Mouse (Mus musculus) liver, embryonic 12.5 days (tissue): ENCODE data around the gene Atg7. TPM values are rescaled to one million over a fixed set of nuclear protein-coding genes. Genes with fewer than 3 reads are reported as not detected.

ENCODE experiments used
- ATAC-seq: fragments of 200-750 bp; cut with Nextera tagmentation; 2 replicates; pipeline ENCODE4 v1.8.0; 2017; ENCODE audit warnings: moderate number of reproducible peaks, mild to moderate bottlenecking, moderate library complexity
- H3K27ac ChIP-seq: fragments of 300-500 bp; sonication (generic); 2 replicates; pipeline ENCODE4 v1.5.1; 2016; ENCODE audit warnings: mild to moderate bottlenecking
- H3K27me3 ChIP-seq: fragments of 300-500 bp; sonication (generic); replicated peaks from 2 replicates; pipeline ENCODE4 v1.6.1; 2016; ENCODE audit warnings: mild to moderate bottlenecking, moderate library complexity
- H3K36me3 ChIP-seq: fragments of 300-500 bp; sonication (generic); 2 replicates; pipeline ENCODE4 v1.6.1; 2016; ENCODE audit warnings: mild to moderate bottlenecking, moderate library complexity
- H3K4me1 ChIP-seq: fragments of 300-500 bp; sonication (generic); 2 replicates; pipeline ENCODE4 v1.6.1; 2016
- H3K4me2 ChIP-seq: fragments of 300-500 bp; sonication (generic); 2 replicates; pipeline ENCODE4 v1.6.1; 2016; ENCODE audit warnings: mild to moderate bottlenecking, moderate library complexity
- H3K4me3 ChIP-seq: fragments of 300-500 bp; sonication (generic); 2 replicates; pipeline ENCODE4 v1.5.1; 2016; ENCODE audit warnings: mild to moderate bottlenecking, moderate library complexity
- H3K9ac ChIP-seq: fragments of 300-500 bp; sonication (generic); 2 replicates; pipeline ENCODE4 v1.6.1; 2016; ENCODE audit warnings: mild to moderate bottlenecking, moderate library complexity
- H3K9me3 ChIP-seq: fragments of 300-500 bp; sonication (generic); replicated peaks from 2 replicates; pipeline ENCODE4 v1.6.1; 2016; ENCODE audit warnings: mild to moderate bottlenecking, moderate library complexity
- WGBS: fragments of 180-500 bp; shearing (Covaris S2); methylation state at CpG from one replicate; pipeline ENCODE4 v1.1.7; 2016; ENCODE audit not compliant: insufficient replicate concordance; 5-methylcytosine and 5-hydroxymethylcytosine counted together
- polyA plus RNA-seq: library from polyadenylated mRNA; unstranded; fragments of >200 nt; fragmentation: Nextera tagmentation; extraction: Ambion mirVana; gene quantifications from 2 replicates; pipeline ENCODE4 v1.2.1, GENCODE M21; 2016

Gene Atg7
- polyA plus RNA-seq, 1 experiment from 2014 or later: 15.0 TPM

DNA sequence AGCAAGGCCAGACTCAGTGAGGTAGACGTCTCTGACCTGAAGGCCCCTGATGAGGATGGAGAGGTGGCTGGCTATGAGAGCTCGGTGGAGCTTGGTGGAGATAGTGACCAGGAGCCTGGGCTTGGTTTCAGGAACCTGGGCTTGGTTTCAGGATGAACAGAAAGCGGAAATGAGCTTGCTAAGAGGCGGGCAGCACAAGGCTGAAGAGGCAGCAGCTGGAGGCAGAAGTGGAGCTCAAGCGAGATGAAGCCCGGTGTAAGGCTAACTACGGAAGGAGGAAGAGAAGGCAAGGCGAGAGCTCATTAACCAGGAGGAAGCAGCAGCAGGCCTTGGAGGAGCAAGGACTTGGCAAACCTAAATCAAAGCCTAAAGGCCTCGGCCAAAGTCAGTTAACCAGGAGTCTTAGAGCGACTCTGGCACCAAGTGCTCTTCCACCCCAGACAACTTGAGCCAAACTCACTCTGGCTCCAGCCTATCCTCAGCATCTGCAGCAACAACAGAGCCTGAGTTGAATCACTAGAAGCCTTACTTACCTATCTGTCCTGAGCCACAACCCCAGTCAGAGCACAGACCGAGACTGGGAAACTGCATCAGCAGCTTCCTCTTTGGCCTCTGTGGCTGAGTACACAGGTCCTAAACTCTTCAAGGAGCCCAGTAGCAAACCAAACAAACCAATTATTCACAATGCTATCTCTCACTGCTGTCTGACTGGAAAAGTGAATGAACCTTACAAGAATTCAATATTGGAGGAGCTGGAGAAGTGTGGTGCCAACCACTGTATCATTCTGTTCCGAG, 99.5 kb downstream of the Atg7 start:
- ATAC-seq: no peak
- WGBS: 65% methylated on average over 12 of the region's 12 CpGs

DNA sequence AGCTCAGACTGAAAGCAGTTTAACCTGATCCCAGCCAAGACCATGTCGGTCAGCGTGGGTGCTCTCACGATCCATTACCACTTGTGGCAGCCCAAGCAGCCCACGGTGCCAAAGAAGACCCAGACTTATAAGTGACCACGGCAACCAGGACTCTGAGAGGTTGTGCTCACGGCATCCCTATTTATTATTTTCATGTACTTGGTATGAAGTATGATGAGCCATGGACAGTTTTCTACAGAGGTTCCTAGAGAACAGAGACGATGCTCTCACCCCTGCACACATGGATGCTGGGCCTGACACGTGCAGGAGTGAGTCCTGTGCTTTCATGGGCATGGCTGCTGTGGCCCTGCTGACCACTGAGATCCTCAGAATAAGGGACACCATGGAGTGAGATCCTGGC, 100.2 kb downstream of the Atg7 start:
- H3K4me2 ChIP-seq: no peak overlapping the region
- no peak for ATAC-seq
- H3K27me3 ChIP-seq: peaks cover 13% of the 10 kb centered on the region
- 76% methylated on average over 8 of the region's 8 CpGs for WGBS
- H3K27ac ChIP-seq: no peak overlapping the region
- no peaks in the 10 kb centered on the region for H3K36me3 ChIP-seq
- H3K9me3 ChIP-seq: no peaks in the 10 kb centered on the region
- H3K4me1 ChIP-seq: no peaks in the 10 kb centered on the region
- no peak overlapping the region for H3K9ac ChIP-seq
- H3K4me3 ChIP-seq: no peak overlapping the region

More for the DNA sequence above, 99.5 kb downstream of the Atg7 start:
- Histone ChIP-seq H3K9ac (no peak overlapping the region), H3K36me3 (no peaks in the 10 kb centered on the region), H3K4me3 (no peak overlapping the region), H3K27me3 (peaks cover 20% of the 10 kb centered on the region), H3K9me3 (no peaks in the 10 kb centered on the region), H3K4me2 (no peak overlapping the region), H3K27ac (no peak overlapping the region), H3K4me1 (no peaks in the 10 kb centered on the region)

- WGBS: 75% methylated on average over 2 of the region's 2 CpGs
- peaks cover 6% of the 10 kb centered on the region; the same call in 1 of the 2 replicates for H3K27me3 ChIP-seq
Observed at GRCm38 (mm10) chr6:114743845-114744244, 100.9 kb downstream of the Atg7 start.

DNA sequence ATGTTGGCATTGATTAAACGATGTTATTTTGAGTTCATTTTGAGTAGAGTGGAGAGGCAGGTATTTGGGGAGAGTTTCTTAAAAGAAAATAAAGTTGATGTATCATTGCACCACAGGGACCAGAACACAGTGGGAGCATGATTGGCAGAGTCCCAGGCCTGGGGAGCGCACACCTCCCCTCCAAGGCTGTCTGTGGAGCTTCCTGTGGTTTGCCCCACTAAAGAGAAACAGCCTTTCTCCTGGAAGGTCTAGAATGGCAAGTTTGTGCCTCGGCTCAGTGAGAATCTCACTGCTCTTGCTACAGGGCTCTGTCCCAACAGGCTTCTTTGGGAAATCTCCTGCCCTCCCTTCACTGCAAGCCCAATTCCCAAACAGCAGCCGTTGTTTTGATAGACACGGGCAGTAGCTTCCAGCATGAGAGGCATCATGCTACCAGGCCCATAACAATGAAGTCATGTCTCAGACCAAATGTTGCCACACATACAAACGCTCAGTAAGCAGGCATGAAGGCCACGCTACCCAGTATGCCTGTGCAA, 103.6 kb downstream of the Atg7 start:
- ATAC-seq: no peak
- no peak overlapping the region for H3K9ac ChIP-seq
- H3K27me3 ChIP-seq: no peaks in the 10 kb centered on the region
- no peaks in the 10 kb centered on the region for H3K4me1 ChIP-seq
- 73% methylated on average over 7 of the region's 7 CpGs for WGBS
- no peak overlapping the region for H3K27ac ChIP-seq
- no peak overlapping the region for H3K4me3 ChIP-seq
- no peaks in the 10 kb centered on the region for H3K36me3 ChIP-seq
- no peak overlapping the region for H3K4me2 ChIP-seq
- no peaks in the 10 kb centered on the region for H3K9me3 ChIP-seq

More at GRCm38 (mm10) chr6:114743845-114744244, 100.9 kb downstream of the Atg7 start:
- no peak for ATAC-seq
- Histone ChIP-seq H3K9me3 (no peaks in the 10 kb centered on the region), H3K4me3 (no peak overlapping the region), H3K27ac (no peak overlapping the region), H3K4me2 (no peak overlapping the region), H3K4me1 (no peaks in the 10 kb centered on the region), H3K36me3 (no peaks in the 10 kb centered on the region), H3K9ac (no peak overlapping the region)

DNA sequence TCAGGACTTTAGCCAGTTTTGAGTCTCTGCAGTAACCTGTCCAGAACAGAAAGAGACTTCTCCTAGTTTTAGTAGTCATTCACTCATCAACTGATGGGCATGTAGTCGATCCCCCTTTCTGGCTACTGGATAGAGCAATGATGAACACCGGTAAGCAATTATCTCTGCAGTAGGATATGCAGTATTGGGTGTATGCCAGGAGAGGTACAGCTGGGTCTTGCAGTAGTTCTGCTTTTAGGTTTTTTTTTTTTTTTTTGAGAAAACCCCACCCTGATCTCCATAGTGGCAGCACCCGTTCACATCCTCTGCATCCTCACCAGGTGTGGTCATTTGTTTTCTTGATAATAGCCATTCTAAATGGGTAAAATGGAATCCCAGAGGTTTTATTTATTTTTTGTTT, 105.5 kb downstream of the Atg7 start:
- 58% methylated on average over 3 of the region's 3 CpGs for WGBS
- H3K27me3 ChIP-seq: no peaks in the 10 kb centered on the region
- H3K4me2 ChIP-seq: no peak overlapping the region
- H3K4me1 ChIP-seq: no peaks in the 10 kb centered on the region
- no peak overlapping the region for H3K4me3 ChIP-seq
- H3K27ac ChIP-seq: no peak overlapping the region
- H3K9ac ChIP-seq: no peak overlapping the region
- no peaks in the 10 kb centered on the region for H3K9me3 ChIP-seq
- H3K36me3 ChIP-seq: no peaks in the 10 kb centered on the region
- no peak for ATAC-seq

GRCm38 (mm10) chr6:114748882-114749281, 106.0 kb downstream of the Atg7 start:
- H3K4me1 ChIP-seq: no peaks in the 10 kb centered on the region
- no peaks in the 10 kb centered on the region for H3K9me3 ChIP-seq
- H3K36me3 ChIP-seq: no peaks in the 10 kb centered on the region
- no peak for ATAC-seq
- H3K4me3 ChIP-seq: no peak overlapping the region
- no peaks in the 10 kb centered on the region for H3K27me3 ChIP-seq
- WGBS: 79% methylated on average over 3 of the region's 3 CpGs
- H3K27ac ChIP-seq: no peak overlapping the region
- no peak overlapping the region for H3K4me2 ChIP-seq
- H3K9ac ChIP-seq: no peak overlapping the region

DNA sequence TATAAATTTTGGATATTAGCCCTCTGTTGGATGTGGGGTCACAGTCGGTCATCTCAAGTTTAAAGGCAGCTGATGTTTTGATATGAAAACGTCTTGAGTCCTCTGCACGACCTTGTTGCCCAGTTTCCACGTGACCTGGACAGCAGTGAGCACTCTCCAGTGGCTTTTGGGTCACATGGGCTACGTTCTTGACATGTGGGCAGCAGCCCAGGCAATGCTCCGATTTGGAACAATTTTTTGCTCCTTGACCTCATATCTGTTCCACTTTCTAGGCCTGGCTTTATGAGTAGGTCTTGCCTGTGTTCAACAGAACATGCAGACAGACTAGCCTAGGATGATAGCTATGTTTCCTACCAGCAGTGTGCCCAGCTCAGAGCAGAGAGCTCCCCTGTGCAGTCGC, 115.9 kb downstream of the Atg7 start:
- H3K4me1 ChIP-seq: no peaks in the 10 kb centered on the region
- H3K4me2 ChIP-seq: no peak overlapping the region
- WGBS: 70% methylated on average over 7 of the region's 7 CpGs
- no peak overlapping the region for H3K9ac ChIP-seq
- no peak overlapping the region for H3K27ac ChIP-seq
- H3K27me3 ChIP-seq: no peaks in the 10 kb centered on the region
- no peak overlapping the region for H3K4me3 ChIP-seq
- no peak for ATAC-seq
- H3K9me3 ChIP-seq: no peaks in the 10 kb centered on the region
- H3K36me3 ChIP-seq: no peaks in the 10 kb centered on the region

- WGBS: 79% methylated on average over 6 of the region's 6 CpGs
- no peaks in the 10 kb centered on the region for H3K36me3 ChIP-seq
- H3K9me3 ChIP-seq: no peaks in the 10 kb centered on the region
- H3K4me3 ChIP-seq: no peak overlapping the region
- H3K4me1 ChIP-seq: no peaks in the 10 kb centered on the region
- no peak overlapping the region for H3K9ac ChIP-seq
- no peak overlapping the region for H3K4me2 ChIP-seq
- ATAC-seq: no peak
- H3K27ac ChIP-seq: no peak overlapping the region
- no peaks in the 10 kb centered on the region for H3K27me3 ChIP-seq
Observed at GRCm38 (mm10) chr6:114766314-114766713, 123.4 kb downstream of the Atg7 start.

- Histone ChIP-seq H3K9me3 (no peaks in the 10 kb centered on the region), H3K27ac (no peak overlapping the region), H3K27me3 (no peaks in the 10 kb centered on the region), H3K4me2 (no peak overlapping the region), H3K9ac (no peak overlapping the region), H3K36me3 (no peaks in the 10 kb centered on the region), H3K4me3 (no peak overlapping the region), H3K4me1 (no peaks in the 10 kb centered on the region)
- no peak for ATAC-seq
- WGBS: 70% methylated on average over 2 of the region's 2 CpGs
Observed at GRCm38 (mm10) chr6:114767710-114768109, 124.8 kb downstream of the Atg7 start.

DNA sequence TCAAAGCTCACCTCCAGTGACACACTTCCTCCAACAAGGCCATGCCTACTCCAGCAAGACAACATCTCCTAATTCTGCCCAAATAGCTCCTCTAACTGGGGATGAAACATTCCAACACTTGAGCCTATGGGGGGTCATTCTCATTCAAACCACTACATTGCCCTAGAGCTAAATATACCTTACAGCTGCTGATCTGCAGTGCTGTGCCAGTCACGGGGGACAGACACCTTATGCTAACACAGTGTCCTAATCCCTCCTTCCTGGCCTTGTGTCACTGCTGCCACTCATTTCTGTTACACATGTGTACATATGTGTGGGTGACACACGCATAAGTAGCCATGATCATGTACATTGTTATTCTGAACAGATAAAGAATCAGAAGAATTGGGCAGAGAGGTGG, 127.4 kb downstream of the Atg7 start:
- no peak for ATAC-seq
- no peaks in the 10 kb centered on the region for H3K9me3 ChIP-seq
- WGBS: 55% methylated on average over 2 of the region's 2 CpGs
- H3K27me3 ChIP-seq: no peaks in the 10 kb centered on the region
- H3K4me1 ChIP-seq: no peaks in the 10 kb centered on the region
- no peak overlapping the region for H3K9ac ChIP-seq
- no peaks in the 10 kb centered on the region for H3K36me3 ChIP-seq
- H3K27ac ChIP-seq: no peak overlapping the region
- H3K4me3 ChIP-seq: no peak overlapping the region
- no peak overlapping the region for H3K4me2 ChIP-seq

- H3K27ac ChIP-seq: no peak overlapping the region
- H3K4me1 ChIP-seq: no peaks in the 10 kb centered on the region
- no peaks in the 10 kb centered on the region for H3K9me3 ChIP-seq
- H3K4me2 ChIP-seq: no peak overlapping the region
- no peaks in the 10 kb centered on the region for H3K36me3 ChIP-seq
- no peak for ATAC-seq
- no peak overlapping the region for H3K4me3 ChIP-seq
- no peaks in the 10 kb centered on the region for H3K27me3 ChIP-seq
- no peak overlapping the region for H3K9ac ChIP-seq
- WGBS: 76% methylated on average over 4 of the region's 4 CpGs
Observed at GRCm38 (mm10) chr6:114771502-114771901, 128.6 kb downstream of the Atg7 start.

- Histone ChIP-seq H3K9ac (no peak overlapping the region), H3K27ac (no peak overlapping the region), H3K4me2 (no peak overlapping the region), H3K9me3 (no peaks in the 10 kb centered on the region), H3K4me1 (no peaks in the 10 kb centered on the region), H3K4me3 (no peak overlapping the region), H3K27me3 (no peaks in the 10 kb centered on the region), H3K36me3 (no peaks in the 10 kb centered on the region)
- 81% methylated on average over 5 of the region's 5 CpGs for WGBS
- no peak for ATAC-seq
Observed at GRCm38 (mm10) chr6:114775210-114775609, 132.3 kb downstream of the Atg7 start.
